In the genomic region with DNA sequence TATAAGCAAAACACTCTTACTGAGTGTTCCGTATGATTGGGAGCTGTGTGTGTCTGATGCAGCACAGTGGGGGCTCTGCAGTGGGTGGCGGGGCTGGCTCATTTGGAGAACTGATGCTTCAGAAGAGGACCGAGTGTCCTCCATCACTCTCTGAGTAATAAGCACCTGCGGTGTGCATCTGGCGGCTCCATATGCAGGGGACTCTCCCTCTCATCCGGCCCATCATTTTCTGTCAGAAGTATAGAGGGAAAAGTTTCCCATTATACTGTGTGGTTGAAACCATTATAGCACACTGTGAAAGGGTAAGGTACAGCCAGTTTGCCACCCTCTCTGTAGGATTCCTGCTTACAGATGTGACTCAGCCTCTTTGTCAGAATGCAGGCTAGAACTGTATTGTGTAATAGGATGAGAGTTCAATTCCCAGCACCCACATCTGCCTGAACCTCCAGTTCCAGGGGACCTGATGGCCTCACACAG, we compare ENCODE assay signal across 9 mouse cellular contexts. TPM values are rescaled to one million over a fixed set of nuclear protein-coding genes. Genes with fewer than 3 reads are reported as not detected.
DNase-seq lines count a peak whose midpoint lies in the region; ATAC-seq lines count a peak whose summit lies in the region.
"Had no signal": no experiment of that assay in that cellular context is flagged by ENCODE, and none has a peak within 500 bp of the region (broad histone marks: within the 10 kb centered on the region; RNA-seq: fewer than 3 reads in every experiment).

No protein-coding gene starts in this region.

- no peaks in the 10 kb centered on the region for H3K36me3 ChIP-seq in forebrain, embryonic 11.5 days (ENCODE audit: control insufficient read depth, insufficient read depth, low read length)
- H3K36me3 ChIP-seq: embryonic facial prominence, embryonic 12.5 days; limb, embryonic 12.5 days had no signal

- peaks cover 38% of the 10 kb centered on the region for H3K4me1 ChIP-seq in forebrain, embryonic 11.5 days (replicated peaks; ENCODE audit: control insufficient read depth, insufficient read depth, low read length)

- intact Hi-C loops in gastrocnemius, postnatal 14 days (cut with DNase I; ENCODE audit: low total_unique reads), result no loop called here
- intact Hi-C loops in heart, postnatal 14 days (cut with DNase I), result no loop called here

- no peak for ATAC-seq in forebrain, embryonic 11.5 days (replicated peaks; ENCODE audit: low FRiP score)
- peak; percentile 29; the same call in 1 of the 2 replicates for ATAC-seq in megakaryocyte progenitor cell, adult 5-6 weeks (replicated peaks; ENCODE audit: poor library complexity)

- 49% methylated on average over 6 of the region's 6 CpGs for WGBS in forebrain, embryonic 11.5 days

- DNase-seq in right cerebral cortex, adult 18-20 months, result peak; percentile 65
- DNase-seq in right cerebral cortex, postnatal 14 days, result no peak
- no peak for DNase-seq in forebrain, embryonic 11.5 days (ENCODE audit: low spot score)
- DNase-seq in thymus, postnatal 0 days (ENCODE audit: low spot score), result no peak
- DNase-seq in gastrocnemius, postnatal 14 days, result no peak
- no peak for DNase-seq in heart, postnatal 14 days

- H3K4me2 ChIP-seq in forebrain, embryonic 11.5 days (ENCODE audit: low read depth, low read length, severe bottlenecking), result no peak overlapping the region
- H3K4me2 ChIP-seq: embryonic facial prominence, embryonic 12.5 days; limb, embryonic 12.5 days had no signal

- no peaks in the 10 kb centered on the region for H3K27me3 ChIP-seq in forebrain, embryonic 11.5 days (ENCODE audit: control insufficient read depth, insufficient read depth, low read length)
- H3K27me3 ChIP-seq: embryonic facial prominence, embryonic 12.5 days; limb, embryonic 12.5 days had no signal

- H3K27ac ChIP-seq in forebrain, embryonic 11.5 days (ENCODE audit: low read depth, low read length), result peak overlapping the region; percentile 46
- H3K27ac ChIP-seq: embryonic facial prominence, embryonic 12.5 days; limb, embryonic 12.5 days had no signal

- H3K9ac ChIP-seq in forebrain, embryonic 11.5 days (ENCODE audit: low read length), result no peak overlapping the region
- H3K9ac ChIP-seq: embryonic facial prominence, embryonic 12.5 days; limb, embryonic 12.5 days had no signal

- H3K9me3 ChIP-seq in forebrain, embryonic 11.5 days (ENCODE audit: control insufficient read depth, low read length), result no peaks in the 10 kb centered on the region
- H3K9me3 ChIP-seq: embryonic facial prominence, embryonic 12.5 days; limb, embryonic 12.5 days had no signal

- no peak overlapping the region for H3K4me3 ChIP-seq in forebrain, embryonic 11.5 days (ENCODE audit: low read depth, low read length)
- H3K4me3 ChIP-seq: embryonic facial prominence, embryonic 12.5 days; limb, embryonic 12.5 days had no signal

RNA-seq across cellular contexts. Expression of a gene that starts 8.9 kb away (rescaled TPM):
- polyA plus RNA-seq in forebrain, embryonic 11.5 days (2014; fragmentation: Nextera tagmentation; extraction: Ambion mirVana), result 75.4 and 77.2 TPM in 2 replicates
- 11.6 and 11.8 TPM in 2 replicates for total RNA-seq in megakaryocyte progenitor cell, adult 5-6 weeks (2015)
- total RNA-seq in megakaryocyte progenitor cell, adult 5-6 weeks (2017), result 21.6 and 21.7 TPM in 2 replicates
- polyA plus RNA-seq in thymus, postnatal 0 days (2015; fragmentation: Nextera tagmentation; extraction: Ambion mirVana), result 4.7 and 5.6 TPM in 2 replicates
- total RNA-seq in gastrocnemius, postnatal 14 days (2021), result 1 to 10 TPM; 6.4 to 7.7 TPM
- total RNA-seq in heart, postnatal 14 days (2021), result 10 to 100 TPM; 20.7 to 22.2 TPM
